Mouse (Mus musculus) intestine, embryonic 16.5 days (tissue): ENCODE data around the gene Myh9. TPM values are rescaled to one million over a fixed set of nuclear protein-coding genes. Genes with fewer than 3 reads are reported as not detected.

Experiments
- ATAC-seq: fragments of 200-750 bp; cut with Nextera tagmentation; 2 replicates; pipeline ENCODE4 v1.8.0; 2017; ENCODE audit warnings: moderate TSS enrichment, moderate library complexity
- H3K27ac ChIP-seq: fragments of 300-500 bp; sonication (generic); 2 replicates; pipeline ENCODE4 v1.5.1; 2014; ENCODE audit warnings: mild to moderate bottlenecking, low read length
- H3K27me3 ChIP-seq: fragments of 300-500 bp; sonication (generic); replicated peaks from 2 replicates; pipeline ENCODE4 v1.6.1; 2014; ENCODE audit warnings: low read length, control low read depth, mixed read lengths; ENCODE audit not compliant: control insufficient read depth, insufficient read depth
- H3K36me3 ChIP-seq: fragments of 300-500 bp; sonication (generic); 2 replicates; pipeline ENCODE4 v1.6.1; 2014; ENCODE audit warnings: low read length, control low read depth; ENCODE audit not compliant: control insufficient read depth, insufficient read depth
- H3K4me1 ChIP-seq: fragments of 300-500 bp; sonication (generic); 2 replicates; pipeline ENCODE4 v1.6.1; 2014; ENCODE audit warnings: low read length, control low read depth, mixed read lengths; ENCODE audit not compliant: control insufficient read depth, insufficient read depth
- H3K4me2 ChIP-seq: fragments of 300-500 bp; sonication (generic); 2 replicates; pipeline ENCODE4 v1.6.1; 2014; ENCODE audit warnings: low read depth, low read length, control low read depth
- H3K4me3 ChIP-seq: fragments of 300-500 bp; sonication (generic); 2 replicates; pipeline ENCODE4 v1.5.1; 2014; ENCODE audit warnings: mild to moderate bottlenecking, low read length
- H3K9ac ChIP-seq: fragments of 300-500 bp; sonication (generic); 2 replicates; pipeline ENCODE4 v1.6.1; 2014; ENCODE audit warnings: low read depth, low read length
- H3K9me3 ChIP-seq: fragments of 300-500 bp; sonication (generic); 2 replicates; pipeline ENCODE4 v1.6.1; 2016; ENCODE audit warnings: low read length, control low read depth; ENCODE audit not compliant: control insufficient read depth
- WGBS: fragments of 180-500 bp; shearing (Covaris S2); extraction: QIAGEN DNeasy Blood & Tissue Kit; methylation state at CpG from one replicate; pipeline ENCODE4 v1.1.7; 2014; 5-methylcytosine and 5-hydroxymethylcytosine counted together
- polyA plus RNA-seq: library from polyadenylated mRNA; unstranded; fragments of >200 nt; fragmentation: Nextera tagmentation; extraction: Ambion mirVana; gene quantifications from 2 replicates; pipeline ENCODE4 v1.2.1, GENCODE M21; 2015

Myh9 gene
- polyA plus RNA-seq, 1 experiment from 2014 or later: 39.1 TPM

DNA sequence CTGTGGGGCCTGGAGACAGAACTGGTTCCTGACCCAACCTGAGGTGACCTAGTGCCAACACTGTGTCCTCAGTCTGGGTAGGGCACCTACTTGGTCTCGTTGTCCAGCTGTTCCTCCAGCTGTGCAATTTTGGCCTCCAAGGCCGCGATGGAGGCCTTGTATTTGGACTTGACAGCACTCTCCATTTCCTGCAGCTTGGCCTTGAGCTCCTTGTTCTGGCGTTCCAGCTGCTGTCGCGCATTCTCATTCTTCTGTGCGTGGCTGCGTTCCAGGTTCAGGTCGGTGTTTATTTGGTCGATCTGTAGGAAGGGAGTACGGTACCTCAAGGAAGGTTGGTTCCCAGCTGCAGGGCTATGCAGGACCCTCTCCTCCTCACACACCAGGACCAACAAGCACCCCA is 78.3 kb downstream of the Myh9 start:
- no peaks in the 10 kb centered on the region for H3K27me3 ChIP-seq
- ATAC-seq: no peak
- no peak overlapping the region for H3K4me3 ChIP-seq
- H3K36me3 ChIP-seq: peaks cover 75% of the 10 kb centered on the region
- H3K9me3 ChIP-seq: no peaks in the 10 kb centered on the region
- H3K4me2 ChIP-seq: no peak overlapping the region
- H3K27ac ChIP-seq: no peak overlapping the region; the same call in 1 of the 2 replicates
- no peaks in the 10 kb centered on the region for H3K4me1 ChIP-seq
- no peak overlapping the region for H3K9ac ChIP-seq
- 70% methylated on average over 11 of the region's 11 CpGs for WGBS

- peaks cover 73% of the 10 kb centered on the region for H3K36me3 ChIP-seq
- no peaks in the 10 kb centered on the region for H3K27me3 ChIP-seq
- no peak overlapping the region for H3K4me3 ChIP-seq
- 91% methylated on average over 16 of the region's 16 CpGs for WGBS
- no peaks in the 10 kb centered on the region for H3K4me1 ChIP-seq
- H3K9ac ChIP-seq: no peak overlapping the region
- no peak for ATAC-seq
- no peaks in the 10 kb centered on the region for H3K9me3 ChIP-seq
- H3K27ac ChIP-seq: no peak overlapping the region; the same call in 1 of the 2 replicates
- H3K4me2 ChIP-seq: no peak overlapping the region
Observed at GRCm38 (mm10) chr15:77763050-77763449, 78.9 kb downstream of the Myh9 start.

DNA sequence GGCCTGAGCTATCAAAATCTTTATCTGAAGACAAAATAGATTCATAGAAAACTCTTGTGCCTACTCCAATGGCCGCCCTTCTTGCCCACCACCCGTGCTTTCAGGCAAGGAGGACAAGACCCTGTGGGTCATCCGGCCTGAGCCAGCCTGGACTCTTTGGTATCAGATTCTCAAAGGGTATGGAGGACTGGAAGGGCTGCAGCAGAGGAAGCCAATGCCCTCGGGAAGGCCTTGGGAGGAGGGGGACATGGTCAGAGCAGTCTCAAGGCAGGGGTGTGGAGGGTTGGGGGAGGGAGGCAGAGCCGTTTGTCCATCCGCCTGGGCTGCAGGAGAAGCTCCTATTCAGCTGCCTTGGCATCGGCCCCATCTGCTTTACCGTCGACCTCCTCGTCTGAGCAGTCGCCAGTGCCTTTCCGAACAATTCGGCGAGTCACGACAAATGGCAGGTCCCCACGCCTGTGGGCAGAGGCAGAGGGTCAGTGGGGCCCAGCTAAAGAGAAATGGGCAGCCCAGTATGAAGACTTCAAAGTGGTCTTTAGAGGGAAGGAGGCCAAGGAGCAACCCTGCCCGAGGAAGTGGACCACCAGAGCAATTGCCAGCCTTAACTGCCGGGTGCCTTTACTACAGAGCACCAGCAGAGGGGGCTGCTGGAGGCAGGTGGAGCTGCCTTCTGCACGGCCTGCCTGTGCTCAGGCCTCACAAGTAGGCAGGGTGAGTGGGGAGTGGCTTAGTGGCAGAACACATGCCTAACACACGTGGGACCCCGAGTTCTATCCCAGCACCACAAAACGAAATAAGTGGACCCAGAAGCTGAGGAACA is 80.2 kb downstream of the Myh9 start:
- no peak overlapping the region for H3K9ac ChIP-seq
- H3K9me3 ChIP-seq: no peaks in the 10 kb centered on the region
- WGBS: 73% methylated on average over 22 of the region's 22 CpGs
- H3K4me2 ChIP-seq: no peak overlapping the region
- ATAC-seq: 0 out of 2 replicates have a peak, but pooled peaks have one; percentile 21
- no peaks in the 10 kb centered on the region for H3K4me1 ChIP-seq
- peaks cover 61% of the 10 kb centered on the region for H3K36me3 ChIP-seq
- no peak overlapping the region for H3K27ac ChIP-seq
- H3K27me3 ChIP-seq: no peaks in the 10 kb centered on the region
- H3K4me3 ChIP-seq: no peak overlapping the region

- Histone ChIP-seq H3K9ac (no peak overlapping the region), H3K27me3 (no peaks in the 10 kb centered on the region), H3K4me2 (no peak overlapping the region), H3K4me1 (no peaks in the 10 kb centered on the region), H3K9me3 (no peaks in the 10 kb centered on the region), H3K27ac (no peak overlapping the region), H3K36me3 (peaks cover 55% of the 10 kb centered on the region), H3K4me3 (no peak overlapping the region)
- ATAC-seq: no peak
- 91% methylated on average over 7 of the region's 7 CpGs for WGBS
Observed at GRCm38 (mm10) chr15:77761083-77761482, 80.9 kb downstream of the Myh9 start.

- no peaks in the 10 kb centered on the region for H3K27me3 ChIP-seq
- no peaks in the 10 kb centered on the region for H3K4me1 ChIP-seq
- no peaks in the 10 kb centered on the region for H3K9me3 ChIP-seq
- H3K36me3 ChIP-seq: peaks cover 46% of the 10 kb centered on the region
- H3K9ac ChIP-seq: no peak overlapping the region
- no peak overlapping the region for H3K4me3 ChIP-seq
- ATAC-seq: no peak
- no peak overlapping the region for H3K27ac ChIP-seq
- H3K4me2 ChIP-seq: no peak overlapping the region
- WGBS: 93% methylated on average over 15 of the region's 16 CpGs
Observed at GRCm38 (mm10) chr15:77760037-77760436, 81.9 kb downstream of the Myh9 start.

GRCm38 (mm10) chr15:77757586-77758226 is 84.3 kb downstream of the Myh9 start:
- ATAC-seq: no peak
- WGBS: 71% methylated on average over 4 of the region's 4 CpGs
- peaks cover 26% of the 10 kb centered on the region for H3K36me3 ChIP-seq
- peaks cover 3% of the 10 kb centered on the region; the same call in 1 of the 2 replicates for H3K27me3 ChIP-seq
- no peak overlapping the region for H3K4me2 ChIP-seq
- H3K4me3 ChIP-seq: no peak overlapping the region
- no peak overlapping the region; the same call in 1 of the 2 replicates for H3K9ac ChIP-seq
- H3K27ac ChIP-seq: no peak overlapping the region
- H3K9me3 ChIP-seq: no peaks in the 10 kb centered on the region
- H3K4me1 ChIP-seq: no peaks in the 10 kb centered on the region

- H3K4me2 ChIP-seq: no peak within 1 kb of the TSS
- no peak for ATAC-seq
- peaks cover 19% of the 10 kb centered on the region for H3K36me3 ChIP-seq
- H3K9ac ChIP-seq: no peak within 1 kb of the TSS; the same call in 1 of the 2 replicates
- H3K27me3 ChIP-seq: peaks cover 4% of the 10 kb centered on the region; the same call in 1 of the 2 replicates
- no peaks in the 10 kb centered on the region for H3K4me1 ChIP-seq
- no peaks in the 10 kb centered on the region for H3K9me3 ChIP-seq
- 6% methylated on average over 9 of the region's 9 CpGs for WGBS
- no peak within 1 kb of the TSS for H3K27ac ChIP-seq
- H3K4me3 ChIP-seq: no peak within 1 kb of the TSS
Observed at GRCm38 (mm10) chr15:77756848-77757247, 85.1 kb downstream of the Myh9 start, which contains the start of gene Apol8. Gene Apol8, minus strand, starts transcription at chr15:77757003.

DNA sequence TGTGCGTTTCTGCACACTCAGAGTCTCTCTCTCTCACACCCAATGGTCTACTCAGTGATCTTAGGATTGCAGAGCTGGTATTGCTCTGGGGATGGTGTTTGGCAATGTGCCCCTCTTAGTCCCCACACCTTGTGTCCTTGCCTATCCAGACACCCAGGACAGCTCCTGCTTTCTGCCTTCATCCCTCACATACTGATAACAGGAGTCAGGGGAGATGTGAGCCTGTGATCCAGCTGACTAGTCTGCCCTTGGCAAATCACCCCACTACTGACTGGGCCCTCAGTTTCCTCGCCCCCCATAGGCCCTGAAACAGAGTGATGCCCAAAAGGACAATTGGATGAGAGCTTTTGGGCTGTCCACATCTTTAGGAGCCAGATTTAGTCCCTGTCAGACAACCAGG is 85.9 kb downstream of the Myh9 start:
- H3K4me3 ChIP-seq: no peak overlapping the region
- H3K4me2 ChIP-seq: no peak overlapping the region
- H3K9ac ChIP-seq: no peak overlapping the region
- H3K36me3 ChIP-seq: peaks cover 12% of the 10 kb centered on the region
- no peak overlapping the region for H3K27ac ChIP-seq
- H3K4me1 ChIP-seq: no peaks in the 10 kb centered on the region
- H3K27me3 ChIP-seq: peaks cover 4% of the 10 kb centered on the region; the same call in 1 of the 2 replicates
- 71% methylated on average over 2 of the region's 2 CpGs for WGBS
- no peaks in the 10 kb centered on the region for H3K9me3 ChIP-seq
- no peak for ATAC-seq

DNA sequence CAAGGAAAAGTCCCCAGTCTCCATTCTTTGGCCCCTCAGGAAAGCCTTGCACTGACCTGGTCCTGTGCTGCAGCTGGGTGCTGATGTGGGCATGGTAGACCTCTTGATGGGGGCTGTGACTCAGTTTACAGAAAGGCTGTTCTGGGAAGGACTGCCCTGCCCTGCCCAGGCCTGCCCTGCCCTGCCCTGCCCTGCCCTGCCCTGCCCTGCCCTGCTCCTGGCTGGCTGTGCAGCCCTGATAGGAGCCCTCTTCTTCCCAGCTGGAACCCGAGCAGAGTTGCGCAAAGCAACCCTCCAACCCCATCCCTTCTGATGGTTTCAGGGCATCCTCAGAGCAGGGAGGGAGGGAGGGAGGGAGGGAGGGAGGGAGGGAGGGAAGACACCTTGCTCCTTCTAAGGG is 86.8 kb downstream of the Myh9 start:
- Histone ChIP-seq H3K4me1 (no peaks in the 10 kb centered on the region), H3K9me3 (no peaks in the 10 kb centered on the region), H3K36me3 (peaks cover 3% of the 10 kb centered on the region), H3K9ac (no peak overlapping the region), H3K27ac (no peak overlapping the region), H3K4me3 (no peak overlapping the region), H3K4me2 (no peak overlapping the region), H3K27me3 (peaks cover 5% of the 10 kb centered on the region; the same call in 1 of the 2 replicates)
- peak; percentile 74 for ATAC-seq
- no CpG with 5 or more reads among the region's 2 CpGs for WGBS
